Mouse (Mus musculus) hindbrain, embryonic 11.5 days (tissue): ENCODE measurements around the gene Ovca2. TPM values are rescaled to one million over a fixed set of nuclear protein-coding genes. Genes with fewer than 3 reads are reported as not detected.

ENCODE experiments used
- ATAC-seq: fragments of 200-750 bp; cut with Nextera tagmentation; 2 replicates; pipeline ENCODE4 v1.8.0; 2017; ENCODE audit warnings: mild to moderate bottlenecking, moderate TSS enrichment, moderate library complexity; ENCODE audit not compliant: low FRiP score
- DNase-seq: peaks from one replicate; pipeline ENCODE4 v3.0.0-alpha.2; 2015; ENCODE audit warnings: low spot score
- H3K27ac ChIP-seq: fragments of 300-500 bp; sonication (generic); 2 replicates; pipeline ENCODE4 v1.5.1; 2014; ENCODE audit warnings: mild to moderate bottlenecking, low read depth, low read length
- H3K27me3 ChIP-seq: fragments of 300-500 bp; sonication (generic); 2 replicates; pipeline ENCODE4 v1.6.1; 2014; ENCODE audit warnings: mild to moderate bottlenecking, low read length, moderate library complexity, mixed read lengths; ENCODE audit not compliant: control insufficient read depth, insufficient read depth
- H3K36me3 ChIP-seq: fragments of 300-500 bp; sonication (generic); 2 replicates; pipeline ENCODE4 v1.6.1; 2014; ENCODE audit warnings: mild to moderate bottlenecking, low read length, moderate library complexity, mixed read lengths; ENCODE audit not compliant: control insufficient read depth, insufficient read depth
- H3K4me1 ChIP-seq: fragments of 300-500 bp; sonication (generic); replicated peaks from 2 replicates; pipeline ENCODE4 v1.6.1; 2014; ENCODE audit warnings: low read length, mixed read lengths; ENCODE audit not compliant: control insufficient read depth, insufficient read depth
- H3K4me2 ChIP-seq: fragments of 300-500 bp; sonication (generic); replicated peaks from 2 replicates; pipeline ENCODE4 v1.6.1; 2014; ENCODE audit warnings: mild to moderate bottlenecking, low read depth, low read length
- H3K4me3 ChIP-seq: fragments of 300-500 bp; sonication (generic); 2 replicates; pipeline ENCODE4 v1.5.1; 2014; ENCODE audit warnings: low read depth, low read length
- H3K9ac ChIP-seq: fragments of 300-500 bp; sonication (generic); 2 replicates; pipeline ENCODE4 v1.6.1; 2014; ENCODE audit warnings: low read depth, low read length
- H3K9me3 ChIP-seq: fragments of 300-500 bp; sonication (generic); 2 replicates; pipeline ENCODE4 v1.6.1; 2016; ENCODE audit warnings: low read length; ENCODE audit not compliant: control insufficient read depth
- WGBS: fragments of 180-500 bp; shearing (Covaris S2); extraction: QIAGEN DNeasy Blood & Tissue Kit; methylation state at CpG from one replicate; pipeline ENCODE4 v1.1.7; 2014; 5-methylcytosine and 5-hydroxymethylcytosine counted together
- polyA plus RNA-seq: library from polyadenylated mRNA; unstranded; fragments of >200 nt; fragmentation: Nextera tagmentation; extraction: Ambion mirVana; gene quantifications from 2 replicates; pipeline ENCODE4 v1.2.1, GENCODE M21; 2014

The Ovca2 gene
- polyA plus RNA-seq, 1 experiment from 2014 or later, result 31.0 TPM

DNA sequence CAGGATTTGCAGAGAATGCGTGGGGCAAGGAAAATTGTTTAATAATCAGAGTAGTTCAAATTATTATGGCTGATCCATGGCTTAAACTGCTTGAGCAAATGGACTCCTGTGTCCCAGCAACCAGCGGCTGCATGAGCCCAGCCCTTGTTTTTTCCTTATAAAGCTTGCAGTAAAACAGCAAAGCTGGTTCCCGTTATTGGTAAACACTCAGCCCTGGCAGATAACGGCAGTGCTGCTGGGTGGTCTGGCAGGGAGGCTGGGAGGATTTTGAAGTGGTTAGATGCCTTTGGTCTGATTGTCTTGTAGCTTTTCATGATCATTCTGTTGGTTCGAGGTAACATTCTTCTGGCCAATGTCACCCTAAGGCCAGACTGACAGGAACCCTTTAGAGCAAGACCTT lies 22.2 kb downstream of the Ovca2 start:
- no peak overlapping the region for H3K9ac ChIP-seq
- H3K27ac ChIP-seq, result 0 out of 2 replicates have a peak overlapping the region, but pooled peaks have one; percentile 3
- no peaks in the 10 kb centered on the region for H3K27me3 ChIP-seq
- no peaks in the 10 kb centered on the region for H3K4me1 ChIP-seq
- no peak for DNase-seq
- no peaks in the 10 kb centered on the region for H3K9me3 ChIP-seq
- WGBS, result 71% methylated on average over 5 of the region's 5 CpGs
- no peak overlapping the region for H3K4me2 ChIP-seq
- no peak for ATAC-seq
- H3K4me3 ChIP-seq, result no peak overlapping the region
- H3K36me3 ChIP-seq, result no peaks in the 10 kb centered on the region; the same call in 1 of the 2 replicates

DNA sequence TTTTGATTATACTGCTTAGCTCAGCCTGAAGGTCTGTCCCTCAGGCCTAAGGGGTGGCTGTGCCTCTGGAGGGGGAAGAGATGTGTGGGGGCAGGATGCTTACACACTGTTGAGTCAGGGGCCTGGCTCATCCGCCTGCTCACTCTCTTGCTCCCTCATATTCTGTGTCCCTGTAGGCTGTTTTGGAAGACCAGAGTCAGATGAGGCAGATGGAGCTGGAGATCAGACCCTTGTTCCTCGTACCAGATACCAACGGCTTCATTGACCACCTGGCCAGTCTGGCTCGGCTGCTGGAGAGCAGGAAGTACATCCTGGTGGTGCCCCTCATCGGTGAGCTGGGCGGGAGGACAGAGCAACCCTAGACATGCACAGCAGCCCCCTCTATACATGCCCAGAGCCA lies 22.6 kb downstream of the Ovca2 start:
- H3K9ac ChIP-seq, result no peak overlapping the region

DNA sequence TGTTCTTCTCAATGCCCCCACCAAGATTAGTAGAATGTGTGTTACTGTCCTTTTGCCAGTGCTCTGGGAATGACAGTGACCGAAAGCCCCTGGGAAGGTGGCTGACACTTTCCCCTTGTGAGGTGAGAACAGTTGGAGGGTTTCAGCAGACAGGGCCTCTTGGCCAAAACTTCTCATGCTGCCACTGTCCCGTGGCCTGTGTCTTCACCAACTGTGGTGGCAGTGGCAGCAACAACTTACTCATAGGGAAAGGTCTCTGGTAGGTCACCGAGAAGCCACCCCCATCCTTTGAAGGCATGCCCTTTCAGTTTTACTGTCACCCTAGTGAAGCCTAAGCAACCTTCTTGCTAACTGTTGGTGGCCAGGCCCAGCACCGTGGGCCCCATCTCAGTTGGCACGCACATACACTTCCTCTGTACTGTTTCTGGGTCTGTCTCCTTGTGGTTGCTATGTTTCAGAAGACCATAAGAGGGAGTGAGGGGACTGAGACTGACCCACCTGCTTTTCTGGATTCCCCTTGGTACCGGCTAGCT lies 24.5 kb downstream of the Ovca2 start:
- Histone ChIP-seq H3K9ac (no peak overlapping the region), H3K27me3 (no peaks in the 10 kb centered on the region), H3K9me3 (no peaks in the 10 kb centered on the region), H3K4me1 (no peaks in the 10 kb centered on the region), H3K36me3 (no peaks in the 10 kb centered on the region), H3K4me2 (no peak overlapping the region), H3K27ac (no peak overlapping the region), H3K4me3 (no peak overlapping the region)
- 78% methylated on average over 6 of the region's 6 CpGs for WGBS
- no peak for DNase-seq
- ATAC-seq, result no peak

More for the DNA sequence above, 22.6 kb downstream of the Ovca2 start:
- Histone ChIP-seq H3K4me3 (no peak overlapping the region), H3K27ac (no peak overlapping the region), H3K4me2 (no peak overlapping the region), H3K4me1 (no peaks in the 10 kb centered on the region), H3K9me3 (no peaks in the 10 kb centered on the region), H3K36me3 (no peaks in the 10 kb centered on the region), H3K27me3 (no peaks in the 10 kb centered on the region)
- ATAC-seq (no peak), DNase-seq (no peak)
- WGBS, result 75% methylated on average over 6 of the region's 6 CpGs

DNA sequence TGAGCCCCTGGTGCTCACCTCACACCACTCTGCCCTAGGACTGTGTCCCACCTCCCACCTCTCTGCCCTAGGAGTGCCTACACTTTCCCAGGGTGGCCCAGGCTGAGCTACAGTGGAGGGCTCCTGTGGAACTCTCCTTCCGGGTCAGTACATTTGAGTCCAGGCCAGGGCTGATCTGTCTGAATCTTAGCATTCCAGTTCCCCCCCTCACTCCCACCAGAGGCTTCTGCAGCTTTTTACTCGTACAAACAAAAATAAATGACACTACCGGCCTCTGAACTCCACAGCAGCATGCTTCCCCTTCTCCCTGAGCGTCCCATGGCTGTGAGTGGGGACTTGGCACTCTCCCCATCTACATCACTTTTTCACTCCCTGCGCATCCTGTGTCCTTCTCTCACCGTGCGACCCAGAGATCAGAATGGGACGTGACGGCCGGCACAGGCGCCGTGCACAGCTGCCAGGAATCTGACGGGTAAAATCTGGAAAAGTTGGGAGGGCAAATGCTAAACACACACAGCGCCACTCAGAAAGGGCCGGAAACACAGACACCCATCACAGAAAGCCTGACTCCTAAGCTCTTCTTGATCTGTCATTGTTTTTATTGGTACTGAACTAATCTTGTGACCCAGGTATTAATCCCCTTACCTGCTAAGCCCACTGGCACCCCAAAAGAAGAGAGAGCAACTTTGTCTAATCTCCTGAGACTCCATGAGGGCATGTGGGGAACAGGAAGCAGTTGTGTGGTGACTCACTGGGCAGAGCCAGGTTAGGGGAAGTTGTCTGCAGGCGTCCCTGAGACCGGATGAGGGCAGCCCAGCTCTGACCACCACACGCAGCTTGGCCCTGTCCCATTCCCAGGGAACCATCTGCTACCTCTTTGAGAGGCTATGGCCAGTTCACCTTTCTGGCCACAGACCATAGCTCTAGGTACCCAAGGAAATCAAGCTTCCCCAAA lies 25.8 kb downstream of the Ovca2 start:
- Histone ChIP-seq H3K36me3 (no peaks in the 10 kb centered on the region), H3K9ac (no peak overlapping the region), H3K4me1 (peaks cover under 1% of the 10 kb centered on the region; the same call in 1 of the 2 replicates), H3K4me2 (no peak overlapping the region), H3K4me3 (no peak overlapping the region), H3K9me3 (no peaks in the 10 kb centered on the region), H3K27ac (no peak overlapping the region), H3K27me3 (no peaks in the 10 kb centered on the region)
- DNase-seq (no peak), ATAC-seq (no peak)
- 79% methylated on average over 18 of the region's 18 CpGs for WGBS

DNA sequence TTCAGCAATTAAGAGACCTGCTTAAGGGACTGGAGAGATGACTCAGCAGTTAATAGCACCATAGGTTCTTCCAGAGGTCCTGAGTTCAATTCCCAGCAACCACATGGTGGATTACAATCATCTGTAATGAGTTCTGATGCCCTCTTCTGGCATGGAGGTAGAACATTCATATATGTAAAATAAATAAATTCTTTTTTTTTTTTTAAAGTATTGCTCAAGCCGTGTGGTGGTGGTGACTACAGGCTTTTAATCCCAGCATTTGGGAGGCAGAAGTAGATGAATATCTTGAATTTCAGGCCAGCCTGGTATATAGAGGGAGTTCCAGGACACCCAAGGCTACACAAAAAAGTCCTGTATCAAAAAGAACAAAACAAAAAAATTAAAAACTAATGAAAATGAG lies 28.3 kb downstream of the Ovca2 start:
- Histone ChIP-seq H3K27ac (no peak overlapping the region), H3K9me3 (no peaks in the 10 kb centered on the region), H3K27me3 (no peaks in the 10 kb centered on the region), H3K4me2 (no peak overlapping the region), H3K9ac (no peak overlapping the region), H3K36me3 (no peaks in the 10 kb centered on the region), H3K4me3 (no peak overlapping the region), H3K4me1 (peaks cover 2% of the 10 kb centered on the region; the same call in 1 of the 2 replicates)
- no peak for ATAC-seq
- 86% methylated on average over 1 of the region's 1 CpGs for WGBS
- DNase-seq, result no peak

DNA sequence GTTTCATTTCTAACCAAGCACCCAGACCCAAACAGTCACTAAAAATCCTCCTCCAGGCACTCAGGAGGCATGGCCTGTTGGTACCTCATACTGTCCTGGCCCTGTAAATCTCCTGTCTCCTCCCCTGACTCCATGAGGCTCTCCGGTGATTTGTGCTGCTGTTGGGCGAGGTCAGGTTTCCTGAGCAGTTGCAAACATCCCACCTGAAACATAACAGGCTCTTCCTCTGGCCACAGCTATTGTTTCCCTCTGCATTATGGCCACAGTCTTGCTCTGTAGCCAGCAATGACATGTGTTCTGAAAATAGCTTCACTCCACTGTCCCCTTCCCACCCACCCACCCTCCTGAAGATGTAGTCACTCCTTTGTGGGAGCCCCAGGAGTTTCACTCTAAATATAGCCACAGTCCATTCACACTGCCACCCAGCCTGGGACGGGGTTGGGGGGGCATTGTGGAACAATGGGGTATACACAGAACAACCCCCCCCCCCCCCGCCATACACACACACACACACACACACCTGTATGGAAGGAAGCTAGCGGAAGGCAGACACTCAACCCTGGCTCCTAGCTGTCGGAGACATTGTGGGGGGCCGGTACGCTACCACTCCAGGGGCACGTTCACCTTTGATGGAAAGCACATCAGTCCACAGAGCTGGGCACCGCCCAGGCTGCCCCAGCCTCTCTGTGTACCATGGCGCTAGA lies 30.2 kb downstream of the Ovca2 start:
- H3K36me3 ChIP-seq, result no peaks in the 10 kb centered on the region
- DNase-seq (no peak), ATAC-seq (no peak)
- no peak overlapping the region for H3K4me3 ChIP-seq
- H3K4me2 ChIP-seq, result no peak overlapping the region
- WGBS, result 89% methylated on average over 11 of the region's 11 CpGs
- H3K4me1 ChIP-seq, result peaks cover 2% of the 10 kb centered on the region; the same call in 1 of the 2 replicates
- H3K27me3 ChIP-seq, result no peaks in the 10 kb centered on the region
- no peak overlapping the region for H3K9ac ChIP-seq
- H3K27ac ChIP-seq, result no peak overlapping the region
- no peaks in the 10 kb centered on the region for H3K9me3 ChIP-seq

DNA sequence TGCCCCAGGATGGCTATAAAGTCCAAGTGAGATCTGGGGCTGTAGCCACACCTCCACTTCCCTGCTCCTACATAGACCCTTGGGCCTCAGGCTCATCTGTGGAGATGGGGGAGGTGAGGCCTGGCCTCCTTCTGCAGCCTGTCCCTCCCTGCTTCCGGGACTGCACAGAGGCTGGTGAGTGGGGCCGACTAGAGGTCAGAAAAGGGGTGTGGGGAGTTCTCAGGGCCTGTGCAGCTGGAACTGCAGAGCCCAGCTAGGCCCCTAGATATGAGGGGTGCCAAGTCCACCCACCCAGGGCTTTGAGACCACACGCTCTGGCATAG lies 30.8 kb downstream of the Ovca2 start:
- ATAC-seq (no peak), DNase-seq (peak; percentile 23)
- no peak overlapping the region for H3K4me2 ChIP-seq
- H3K27me3 ChIP-seq, result no peaks in the 10 kb centered on the region
- no peak overlapping the region for H3K4me3 ChIP-seq
- no peaks in the 10 kb centered on the region for H3K9me3 ChIP-seq
- H3K36me3 ChIP-seq, result no peaks in the 10 kb centered on the region; the same call in 1 of the 2 replicates
- no peak overlapping the region for H3K9ac ChIP-seq
- H3K4me1 ChIP-seq, result peaks cover 2% of the 10 kb centered on the region; the same call in 1 of the 2 replicates
- H3K27ac ChIP-seq, result peak overlapping the region; percentile 71; the same call in 1 of the 2 replicates
- 55% methylated on average over 3 of the region's 3 CpGs for WGBS

DNA sequence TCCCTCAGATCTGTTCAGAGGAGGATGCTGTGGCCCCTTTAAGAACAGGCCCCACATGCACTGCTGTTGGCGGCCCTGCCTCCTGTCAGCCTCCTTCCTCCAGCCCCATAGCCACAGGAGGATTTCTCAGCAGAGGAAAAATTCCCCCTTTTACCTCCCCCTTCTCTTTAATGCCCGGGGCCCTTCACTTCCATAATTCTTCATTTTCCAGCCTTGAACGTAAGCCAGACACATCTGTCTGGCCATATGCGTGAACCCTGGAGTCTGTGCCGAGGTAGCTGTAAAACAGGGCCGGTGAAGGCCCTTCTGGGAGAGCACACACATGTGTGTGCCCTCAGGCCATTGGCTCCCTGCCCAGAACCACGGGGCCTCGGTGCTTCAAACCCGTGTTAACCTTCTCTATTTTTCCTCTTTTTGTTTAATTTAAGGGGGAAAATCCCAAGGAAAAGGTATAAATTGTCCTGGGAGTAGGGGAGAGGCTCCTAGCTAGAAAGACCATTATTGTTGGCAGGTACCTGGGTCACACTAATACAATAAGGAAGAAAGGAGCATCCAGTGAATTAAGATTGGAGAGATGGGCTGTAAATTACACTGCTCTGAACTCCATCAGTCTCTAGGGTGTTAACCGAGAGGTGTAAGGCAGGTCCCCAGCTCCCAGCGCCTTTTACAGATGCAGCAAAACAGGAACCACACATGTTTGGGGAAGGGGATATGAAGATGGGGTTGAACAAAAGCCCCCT lies 31.4 kb downstream of the Ovca2 start:
- Histone ChIP-seq H3K9ac (no peak overlapping the region), H3K36me3 (no peaks in the 10 kb centered on the region; the same call in 1 of the 2 replicates), H3K27ac (peak overlapping the region; percentile 71), H3K9me3 (no peaks in the 10 kb centered on the region), H3K4me3 (no peak overlapping the region), H3K4me2 (no peak overlapping the region), H3K4me1 (peaks cover 2% of the 10 kb centered on the region; the same call in 1 of the 2 replicates), H3K27me3 (no peaks in the 10 kb centered on the region)
- DNase-seq, result peak; percentile 48
- no peak; the same call in 1 of the 2 replicates for ATAC-seq
- 62% methylated on average over 11 of the region's 11 CpGs for whole genome bisulfite sequencing
